Mouse (Mus musculus) MEL-GATA-1-ER (cell line): ENCODE data around the gene Kdr.
A peak's percentile ranks its signal among the peaks of the same experiment; 100 is the strongest.
"Not testable (repeated sequence)": the region's sequence is repeated elsewhere in the genome, so short reads cannot be mapped to it uniquely, and the experiment has no call there.

Source experiments
- DNase-seq: peaks from one replicate; pipeline ENCODE4 v3.0.0-alpha.2; 2012; ENCODE audit warnings: low read depth; ENCODE audit errors: extremely low read depth

Kdr gene

DNA sequence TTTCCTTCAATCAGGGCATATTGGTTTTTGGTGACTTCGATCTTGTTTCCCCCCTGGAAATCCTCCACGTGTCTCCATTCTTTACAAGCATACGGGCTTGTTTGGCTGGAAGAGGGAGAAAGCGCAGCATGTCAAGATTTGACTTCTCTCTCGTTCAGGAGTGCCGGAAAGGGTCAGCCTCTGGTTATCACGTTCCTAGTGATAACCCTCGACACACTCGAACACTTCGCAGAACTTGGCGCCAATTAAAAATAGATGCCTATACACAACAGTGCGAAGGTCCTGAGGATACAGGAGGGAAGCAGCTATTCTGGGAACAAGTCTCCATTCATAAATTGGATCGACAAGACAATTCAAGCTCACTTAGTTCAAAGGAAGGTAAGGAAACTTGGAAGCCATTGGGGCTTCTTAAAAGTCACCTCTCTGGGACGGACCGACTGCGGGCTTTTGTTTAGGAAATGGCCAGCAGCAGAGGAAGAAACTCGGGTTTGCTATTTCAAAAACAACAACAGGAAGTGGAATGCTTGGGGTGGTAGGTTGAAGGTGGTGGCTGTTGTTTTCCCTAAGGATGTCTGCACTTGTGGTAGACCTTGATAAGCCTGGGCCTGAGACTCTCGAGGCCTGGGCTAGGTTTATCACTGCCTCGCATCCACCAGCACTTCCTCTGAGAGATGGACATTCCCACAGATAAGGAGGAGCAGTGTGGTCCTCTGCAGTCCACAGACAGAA lies 16.4 kb downstream of the Kdr start:
- peak; percentile 63 for DNase-seq

DNA sequence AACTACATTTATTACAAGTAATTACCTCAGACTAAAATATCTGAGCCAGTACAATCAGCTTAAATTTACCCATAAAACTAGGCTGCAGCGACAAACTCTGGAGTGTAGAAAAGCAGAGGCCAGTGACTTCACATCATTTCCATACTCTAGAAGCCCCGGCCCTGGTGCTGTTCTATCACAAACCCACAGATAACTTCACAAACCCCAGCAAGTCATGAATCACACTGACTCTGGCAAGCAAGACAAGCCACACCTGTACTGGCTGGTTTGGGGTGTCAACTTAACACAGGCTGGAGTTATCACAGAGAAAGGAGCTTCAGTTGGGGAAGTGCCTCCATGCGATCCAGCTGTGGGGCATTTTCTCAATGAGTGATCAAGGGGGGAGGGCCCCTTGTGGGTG lies 18.4 kb downstream of the Kdr start:
- DNase-seq = peak; percentile 49

DNA sequence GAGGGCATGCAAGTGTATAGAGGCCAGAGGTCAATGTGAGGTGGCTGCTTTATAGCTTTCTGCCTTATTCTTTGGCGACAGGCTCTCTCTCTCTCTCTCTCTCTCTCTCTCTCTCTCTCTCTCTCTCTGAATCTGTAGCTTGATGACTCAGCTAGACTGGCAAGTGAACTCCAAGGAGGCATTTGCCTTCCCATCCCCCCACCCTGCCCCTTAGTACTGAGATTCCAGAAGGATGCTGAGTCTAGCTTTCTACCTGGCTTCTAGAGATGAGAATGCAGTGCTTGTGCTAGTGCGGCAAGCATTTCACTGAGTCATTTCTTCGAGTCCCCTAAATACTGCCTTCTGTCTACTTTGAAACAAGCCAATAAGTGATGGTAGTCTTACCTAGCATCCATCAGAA lies 21.7 kb downstream of the Kdr start:
- DNase-seq = no peak

DNA sequence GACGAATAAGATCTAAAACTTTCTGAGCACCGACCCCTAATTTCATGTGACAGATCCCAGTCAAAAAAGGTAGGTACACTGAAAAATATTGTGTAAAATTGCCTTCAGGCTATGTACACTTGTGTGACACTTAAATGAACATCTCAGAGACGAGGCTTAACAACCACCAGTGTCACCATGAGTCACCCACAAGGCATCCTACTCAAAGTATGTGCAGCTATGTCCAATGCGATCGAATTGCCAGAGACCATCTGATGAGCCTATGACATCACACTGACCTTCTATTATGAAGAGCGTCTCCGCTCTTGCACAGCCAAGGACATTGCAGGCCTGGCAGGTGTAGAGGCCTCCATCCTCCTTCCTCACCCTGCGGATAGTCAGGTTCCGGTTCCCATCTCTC lies 22.4 kb downstream of the Kdr start:
- DNase-seq = no peak

DNA sequence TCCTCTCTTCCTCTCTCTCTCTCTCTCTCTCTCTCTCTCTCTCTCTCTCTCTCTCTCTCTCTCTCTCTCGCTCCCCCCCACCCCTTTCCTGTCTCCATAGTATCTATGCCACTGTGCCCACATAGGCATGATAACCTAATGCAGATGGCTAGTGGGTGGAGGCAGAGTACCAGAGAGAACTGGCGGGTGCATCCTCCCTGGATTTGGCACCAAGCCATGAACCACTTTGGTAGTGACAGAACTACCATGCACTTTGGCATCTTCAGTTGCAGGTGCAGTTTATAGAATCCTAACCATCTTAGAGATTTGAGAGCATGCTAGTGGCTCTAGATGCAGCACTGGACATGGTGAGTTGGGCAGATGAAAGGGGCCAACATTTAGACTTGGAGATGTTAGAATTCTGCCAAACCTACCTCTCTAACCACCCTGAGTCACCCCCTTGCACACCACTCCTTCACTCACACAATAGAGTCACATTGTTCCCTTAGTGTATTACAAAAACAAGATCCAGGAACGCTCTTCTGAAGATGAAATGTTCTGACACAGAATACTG lies 23.4 kb downstream of the Kdr start:
- no peak for DNase-seq

DNA sequence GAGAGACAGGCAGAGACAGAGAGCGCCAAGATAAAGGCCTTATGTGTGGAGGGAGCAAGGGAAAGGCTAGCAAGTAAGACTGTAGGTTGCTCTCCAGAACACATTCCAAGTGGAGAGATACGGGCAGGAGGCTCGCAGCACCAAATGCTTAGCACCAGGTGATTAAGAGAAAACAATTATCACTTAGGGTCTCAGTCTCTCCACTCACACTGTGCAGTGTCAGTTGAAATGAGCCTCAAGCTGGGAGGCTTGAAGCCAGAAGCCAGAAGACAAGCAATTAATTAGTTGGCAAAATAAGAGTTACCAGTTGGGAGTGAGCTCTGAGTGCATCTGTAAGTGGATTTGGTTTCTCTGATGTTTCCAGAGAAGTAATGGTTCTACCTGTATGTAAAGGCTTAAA lies 24.0 kb downstream of the Kdr start:
- no peak for DNase-seq

DNA sequence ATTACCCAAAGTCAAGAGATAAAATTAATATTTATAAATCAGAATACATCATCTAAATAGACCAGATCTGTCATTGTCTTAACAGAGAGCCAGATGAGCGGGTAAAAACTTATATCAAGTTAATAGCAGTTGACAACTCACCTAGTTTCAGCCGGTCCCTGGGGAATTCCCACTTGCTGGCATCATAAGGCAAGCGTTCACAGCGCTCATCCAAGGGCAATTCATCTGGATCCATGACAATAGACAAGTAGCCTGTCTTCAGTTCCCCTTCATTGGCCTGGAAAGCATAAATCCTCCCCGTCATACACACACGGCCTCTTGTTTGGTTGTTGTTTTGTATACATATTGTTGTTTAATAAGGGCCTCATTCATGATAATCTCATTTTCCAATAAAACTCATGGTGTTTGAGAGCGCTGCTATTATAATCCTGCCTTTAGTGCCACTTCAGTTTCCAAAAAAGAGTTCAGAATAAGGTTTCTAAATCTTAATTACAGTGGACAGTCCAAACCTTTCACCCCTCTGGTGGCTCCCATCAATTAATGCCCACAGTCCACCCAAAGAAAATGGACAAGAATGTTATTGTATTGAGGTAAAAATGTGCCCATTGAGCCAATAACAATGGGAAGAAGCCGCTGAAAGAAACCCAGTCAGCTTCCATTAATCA lies 26.0 kb downstream of the Kdr start:
- DNase-seq = no peak

DNA sequence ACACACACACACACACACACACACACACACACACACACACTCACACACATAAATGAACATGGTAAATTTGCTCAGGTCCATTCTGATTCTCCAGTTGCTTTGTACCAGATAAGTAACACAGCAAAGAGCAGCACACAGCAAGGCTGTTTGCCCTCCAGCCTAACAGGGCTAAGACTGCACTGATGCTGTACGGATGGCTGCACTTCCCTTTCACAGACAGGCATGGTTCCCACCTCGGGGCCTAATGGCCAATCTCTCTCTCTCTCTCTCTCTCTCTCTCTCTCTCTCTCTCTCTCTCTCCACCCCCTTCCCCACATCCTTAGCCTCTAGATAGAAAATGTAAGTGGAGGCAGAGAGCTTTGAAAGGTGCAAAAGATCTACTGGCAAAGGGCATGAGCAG lies 27.4 kb downstream of the Kdr start:
- no peak for DNase-seq

DNA sequence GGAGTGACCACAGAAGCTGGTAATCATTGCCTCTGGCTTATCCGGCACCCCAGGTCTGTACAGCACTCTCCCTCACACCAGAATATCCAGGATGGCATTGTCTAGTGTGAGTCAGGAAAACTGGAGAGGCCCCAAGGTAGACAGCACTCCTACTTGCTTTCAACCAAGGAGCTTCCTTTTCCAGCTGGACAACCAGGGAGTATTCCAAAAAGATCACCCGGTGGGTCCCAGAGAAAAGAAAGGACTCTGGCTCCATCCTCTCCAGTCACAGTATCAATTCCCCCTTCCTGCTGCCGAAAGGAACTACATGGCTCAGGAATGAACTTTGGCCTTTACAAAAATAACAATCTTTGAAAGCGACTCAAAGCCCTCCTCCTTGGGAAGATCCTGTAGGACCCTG lies 32.9 kb downstream of the Kdr start:
- no peak for DNase-seq

DNA sequence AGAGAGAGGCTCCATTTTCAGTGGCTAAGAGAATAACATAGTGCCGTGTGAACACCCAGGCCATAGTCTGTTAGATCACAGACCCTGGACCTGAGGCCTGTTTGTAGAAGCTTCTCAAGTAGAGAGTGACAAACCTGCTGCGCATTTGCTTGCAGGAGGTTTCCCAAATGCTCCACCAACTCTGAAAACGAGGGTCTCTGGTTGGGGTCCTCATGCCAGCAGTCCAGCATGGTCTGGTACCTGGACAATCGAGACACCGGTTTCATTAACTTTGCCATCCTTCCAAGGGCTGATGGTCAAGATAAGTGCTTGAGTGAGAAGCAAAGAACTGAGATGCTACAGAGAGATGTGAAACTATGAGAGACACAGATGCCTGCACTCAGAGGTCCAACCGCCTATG lies 35.0 kb downstream of the Kdr start:
- DNase-seq = no peak

DNA sequence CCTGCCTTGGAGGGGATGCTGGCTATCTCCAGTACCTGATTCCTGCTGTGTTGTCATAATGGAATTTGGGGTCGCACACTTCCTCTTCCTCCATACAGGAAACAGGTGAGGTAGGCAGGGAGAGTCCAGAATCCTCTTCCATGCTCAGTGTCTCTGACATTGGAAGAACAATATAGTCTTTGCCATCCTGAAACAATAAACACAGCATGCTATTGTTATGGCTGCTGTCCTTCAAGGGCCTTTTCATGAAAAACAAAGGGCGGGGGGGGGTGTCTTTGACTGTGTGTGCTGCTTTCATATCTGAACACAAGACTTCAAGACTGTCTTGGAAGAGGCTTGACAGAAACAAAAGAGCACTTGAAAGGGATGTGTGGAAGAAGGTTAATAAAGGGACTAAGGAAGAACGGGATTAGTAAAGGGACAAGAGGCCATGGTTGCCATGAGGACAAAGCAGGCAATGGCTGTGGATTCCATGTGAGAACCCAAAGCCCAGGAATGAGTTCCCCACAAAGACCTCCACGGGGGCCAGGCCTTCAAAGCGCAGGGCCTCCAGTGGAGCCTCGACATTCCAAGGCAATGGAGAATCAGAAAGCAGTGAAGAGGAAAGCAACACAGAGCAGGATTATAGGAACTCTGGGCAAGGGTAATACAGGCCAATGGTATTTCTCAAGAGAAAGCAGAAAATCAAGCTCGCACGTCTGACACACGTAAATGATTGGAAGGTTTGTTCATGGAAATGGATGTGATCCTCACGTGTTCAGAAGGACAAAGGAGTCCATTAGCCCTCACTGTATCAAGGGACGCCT lies 36.3 kb downstream of the Kdr start:
- DNase-seq = no peak

DNA sequence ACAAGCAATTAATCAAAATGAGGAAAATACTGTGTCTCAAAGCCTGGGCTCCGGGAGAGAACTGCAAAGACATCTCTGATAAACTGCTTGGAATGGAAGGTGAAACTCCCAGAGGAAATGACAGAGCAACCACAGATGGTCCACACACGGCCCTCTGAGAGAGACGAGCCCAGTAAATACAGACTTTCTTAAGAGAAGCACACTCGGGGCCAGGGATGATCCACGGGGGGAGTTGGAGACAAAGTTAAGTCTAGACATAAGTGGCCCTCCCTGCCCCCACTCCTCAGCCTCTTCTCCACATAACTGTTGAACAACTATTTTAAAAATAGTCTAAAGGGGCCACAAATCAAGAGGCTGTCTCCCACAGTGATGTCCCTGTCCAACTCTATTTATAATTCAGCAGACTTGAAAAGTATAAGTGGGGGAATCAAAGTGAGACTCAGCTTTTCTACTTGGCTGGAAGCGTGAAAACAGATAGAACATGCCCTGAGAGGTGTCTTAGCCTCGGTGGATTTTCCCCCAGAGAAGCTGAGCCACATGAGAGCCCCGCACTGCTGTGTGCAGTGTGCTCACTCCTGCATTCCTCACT lies 39.0 kb downstream of the Kdr start:
- no peak for DNase-seq

DNA sequence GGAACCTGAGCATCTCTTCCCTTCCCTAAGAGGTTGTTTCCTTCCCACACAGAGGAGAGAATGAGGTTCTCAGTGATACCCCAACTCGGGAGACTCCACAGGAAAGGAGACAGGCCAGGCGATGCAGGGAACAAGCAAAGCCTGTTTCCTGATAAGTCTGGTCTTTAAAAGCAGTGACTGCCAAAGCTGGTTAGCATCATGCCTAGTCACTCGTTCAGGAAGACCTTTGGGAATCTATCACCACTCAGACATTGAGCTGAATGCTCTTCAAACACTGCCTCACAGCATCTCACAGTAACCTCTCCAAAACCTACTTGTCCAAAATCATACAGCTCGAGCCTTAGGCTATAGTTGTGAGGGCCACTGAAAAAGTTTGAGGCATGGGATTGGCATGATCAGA lies 40.2 kb downstream of the Kdr start:
- DNase-seq = no peak

DNA sequence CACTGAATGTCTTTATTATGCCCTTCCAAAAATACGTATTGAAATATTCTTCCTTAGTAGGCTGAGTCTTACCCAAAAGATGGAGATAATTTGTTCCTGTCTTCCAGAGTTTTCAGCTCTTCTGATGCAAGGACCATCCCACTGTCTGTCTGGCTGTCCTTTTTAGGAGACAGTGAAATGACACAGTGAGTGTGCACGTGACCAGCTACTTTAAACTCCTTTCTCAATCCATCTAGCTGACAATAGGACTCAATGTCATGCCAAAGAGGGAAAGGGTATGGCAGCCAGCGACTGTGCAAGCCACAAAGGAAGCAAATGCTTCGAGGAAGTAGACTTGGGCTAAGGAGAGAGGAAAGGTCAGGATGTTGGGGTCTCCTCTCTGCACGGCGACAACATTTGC lies 42.0 kb downstream of the Kdr start:
- DNase-seq = no peak

DNA sequence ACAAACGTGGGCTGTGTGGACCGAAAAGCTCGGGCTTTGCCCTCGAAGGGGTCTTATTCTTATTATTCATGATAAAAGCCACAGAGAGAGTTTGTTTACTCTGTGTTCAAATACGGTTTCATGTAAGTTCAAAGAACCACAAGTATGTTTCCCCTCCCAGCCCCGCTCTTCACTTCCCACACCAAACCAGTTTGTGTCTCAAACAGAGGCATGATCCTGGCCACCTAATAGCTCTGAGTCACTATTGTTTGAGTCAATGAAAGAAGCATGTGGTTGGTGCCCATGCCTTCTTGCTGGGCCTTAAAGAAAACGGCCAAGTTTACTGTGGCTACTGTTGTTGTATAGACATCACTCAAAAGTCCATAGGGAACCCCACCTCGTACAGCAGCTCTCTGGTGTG lies 43.0 kb downstream of the Kdr start:
- DNase-seq = no peak

DNA sequence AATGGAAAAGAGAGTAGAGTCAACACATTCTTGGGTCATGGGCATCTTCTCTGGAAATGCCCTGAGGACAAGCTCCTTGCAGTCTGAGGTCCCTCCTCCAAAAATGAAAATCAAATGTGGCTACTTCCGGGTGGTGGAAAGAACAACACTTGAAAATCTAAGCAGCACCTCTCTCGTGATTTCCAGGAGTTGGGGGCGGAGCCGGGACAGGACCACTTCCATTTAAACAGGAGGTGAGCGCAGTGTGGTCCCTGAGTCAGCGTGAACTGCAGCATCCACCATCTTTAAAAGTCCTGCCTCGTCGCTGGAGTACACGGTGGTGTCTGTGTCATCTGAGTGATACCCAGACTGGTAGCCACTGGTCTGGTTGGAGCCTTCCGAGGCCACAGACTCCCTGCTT lies 44.1 kb downstream of the Kdr start:
- no peak for DNase-seq

DNA sequence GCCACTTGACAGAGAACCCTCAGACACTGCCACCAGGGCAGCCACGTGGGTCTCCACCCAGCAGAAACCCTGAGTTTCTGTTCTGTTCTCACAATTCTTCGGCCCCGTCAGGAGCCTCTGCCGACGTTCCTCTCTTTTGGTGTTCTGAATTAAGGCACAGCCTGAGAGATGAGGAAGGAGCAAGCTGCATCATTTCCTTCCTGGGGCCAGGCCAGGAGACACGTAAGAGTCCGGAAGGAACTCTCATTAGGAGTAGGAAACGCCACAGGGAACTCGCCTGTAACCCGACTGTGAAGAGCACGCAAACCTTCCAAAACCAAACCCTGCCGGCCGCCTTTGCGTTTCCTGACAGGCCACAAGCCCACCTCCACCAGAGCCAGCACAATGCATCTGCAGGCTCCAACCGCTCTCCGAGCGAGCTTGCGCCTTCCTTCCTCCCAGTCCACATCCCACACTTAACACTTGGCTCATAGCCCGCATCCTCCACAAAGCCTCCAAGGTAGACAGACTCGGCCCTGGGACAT lies 44.7 kb downstream of the Kdr start:
- no peak for DNase-seq

DNA sequence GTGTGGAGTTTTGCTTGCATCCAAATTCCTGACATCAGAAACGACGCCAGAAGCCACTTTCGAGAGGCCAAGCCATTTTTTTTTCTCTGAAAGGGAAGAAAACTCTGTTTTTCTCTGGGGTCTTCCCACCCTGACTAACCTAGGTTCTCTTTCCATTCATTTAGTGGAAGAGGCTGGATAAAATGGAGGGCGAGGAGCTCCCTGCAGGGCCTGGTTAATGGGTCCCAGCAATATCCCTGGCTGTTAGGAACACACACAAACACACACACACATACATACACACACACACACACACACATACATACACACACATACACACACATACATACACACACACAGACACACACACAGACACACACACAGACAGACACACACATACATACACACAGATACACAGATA lies 46.8 kb downstream of the Kdr start:
- not testable (repeated sequence) for DNase-seq

DNA sequence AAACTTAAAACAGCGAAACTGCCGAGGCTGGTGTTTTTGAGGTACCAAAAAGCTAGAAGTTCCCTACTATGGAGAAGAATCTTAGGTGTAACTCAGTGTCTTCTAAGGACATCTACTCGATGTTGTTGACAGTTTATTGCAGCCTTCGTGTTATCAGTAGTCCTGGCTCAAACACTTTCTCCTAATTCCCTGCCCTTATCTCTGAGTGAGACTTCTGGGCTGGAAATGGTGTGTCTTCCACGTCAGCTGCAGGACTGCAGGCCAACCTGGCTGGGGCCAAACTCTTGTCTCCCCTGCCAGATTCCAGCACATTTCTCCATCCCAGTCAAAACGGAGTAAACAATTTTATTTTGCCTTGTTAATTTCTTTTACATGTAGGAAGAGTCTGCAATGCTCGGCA lies 48.3 kb downstream of the Kdr start:
- no peak for DNase-seq

DNA sequence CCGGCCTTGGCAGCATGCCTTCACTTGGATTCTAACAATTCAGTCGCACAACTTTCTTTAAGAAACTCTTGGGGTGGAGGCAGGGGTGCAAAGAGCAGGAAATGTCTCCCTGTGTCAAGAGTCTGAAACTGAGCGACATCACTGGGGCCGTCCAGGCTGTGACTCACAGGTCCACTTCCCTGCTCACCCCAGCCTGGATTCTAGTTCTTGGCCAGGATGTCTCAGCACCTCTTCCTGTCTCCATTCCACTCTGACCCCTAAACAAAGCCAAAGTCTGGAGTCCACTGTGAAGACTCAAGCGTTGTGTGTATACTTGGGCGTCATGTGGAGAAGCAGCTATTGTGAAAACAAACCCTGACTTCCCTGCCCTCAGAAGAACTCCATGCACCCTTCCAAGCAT lies 55.6 kb downstream of the Kdr start:
- no peak for DNase-seq

DNA sequence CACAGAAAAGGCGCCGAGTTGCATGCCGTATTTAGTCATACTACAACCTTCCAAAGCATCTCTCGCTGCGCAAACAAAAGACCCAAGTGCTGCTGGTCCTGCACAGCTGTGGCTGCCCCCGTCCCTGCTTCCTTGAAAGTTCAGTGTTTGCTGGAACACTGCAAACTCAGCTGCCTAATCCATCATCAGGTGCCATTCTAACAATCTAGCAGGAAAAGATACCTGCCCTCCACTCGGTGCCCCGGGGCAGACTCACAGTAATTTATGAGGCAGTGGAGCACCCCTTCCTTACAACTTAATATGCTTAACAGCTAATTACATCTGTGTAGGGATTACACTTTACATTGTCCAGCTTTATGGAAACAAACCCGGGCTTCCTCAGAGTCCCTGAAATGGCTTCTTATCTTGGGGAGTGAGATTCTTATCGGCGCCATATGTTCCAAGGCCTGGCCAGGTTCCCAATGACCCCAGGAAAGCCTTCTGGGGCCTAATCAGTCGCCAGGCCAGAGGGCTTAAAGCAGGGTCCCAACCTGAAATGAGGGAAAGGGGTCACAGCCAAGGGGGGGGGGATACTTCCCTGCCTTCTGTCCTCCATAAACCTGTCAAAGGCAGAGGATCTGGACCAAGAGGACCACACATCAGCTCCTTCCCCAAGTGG lies 56.4 kb downstream of the Kdr start:
- DNase-seq = no peak
